Comparison of ENCODE assay signal across 3 mouse cellular contexts in genomic region chr9:64819686-64820085, GRCm38 (mm10).
DNase-seq lines count a peak whose midpoint lies in the region.

No protein-coding gene starts in this region.

- DNase-seq in A20 (ENCODE audit: low read depth, low spot score), result peak; percentile 56
- peak; percentile 63 for DNase-seq in heart, adult 11 months
- peak; percentile 5 for DNase-seq in induced T-regulatory cell, adult 2 months (ENCODE audit: low read depth)

Comparison
In these comparisons a context has a peak if more than half of its experiments do, and no peak if none do; other contexts are left out.
1. DNase-seq: peak in every context shown above with its lines; median percentile 63 in heart, adult 11 months; 56 in A20; 5 in induced T-regulatory cell, adult 2 months.